Mouse (Mus musculus): Measurements from ENCODE around the gene Psma1.
A peak's percentile ranks its signal among the peaks of the same experiment; 100 is the strongest.

The Psma1 gene

DNA sequence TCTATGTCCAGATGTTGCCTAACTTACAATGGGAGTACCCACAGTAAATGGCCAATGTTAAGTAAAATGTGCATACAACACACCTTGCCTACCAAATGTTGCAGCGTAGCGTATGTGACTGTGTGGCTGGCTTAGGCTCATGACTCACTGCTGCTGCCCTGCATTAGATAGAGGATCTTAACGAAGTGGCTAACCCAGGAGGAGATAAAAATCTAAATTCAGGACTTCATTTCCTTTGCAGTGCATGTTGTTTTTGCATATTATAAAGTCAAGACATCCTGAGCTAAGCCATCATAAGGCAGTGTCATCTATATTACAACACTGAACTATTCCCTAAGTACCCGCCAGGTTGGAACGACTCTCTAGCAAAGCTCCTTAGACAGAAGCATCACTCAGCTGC lies 7.5 kb downstream of the Psma1 start:
- DNase-seq = no peak

- peak; percentile 89 for DNase-seq
Observed at GRCm38 (mm10) chr7:114253885-114254833, 21.8 kb downstream of the Psma1 start, which contains the start of gene Copb1. Copb1 (minus strand) TSS chr7:114254711.

- no peak for DNase-seq
Observed at GRCm38 (mm10) chr7:114251684-114252083, 24.2 kb downstream of the Psma1 start.

DNA sequence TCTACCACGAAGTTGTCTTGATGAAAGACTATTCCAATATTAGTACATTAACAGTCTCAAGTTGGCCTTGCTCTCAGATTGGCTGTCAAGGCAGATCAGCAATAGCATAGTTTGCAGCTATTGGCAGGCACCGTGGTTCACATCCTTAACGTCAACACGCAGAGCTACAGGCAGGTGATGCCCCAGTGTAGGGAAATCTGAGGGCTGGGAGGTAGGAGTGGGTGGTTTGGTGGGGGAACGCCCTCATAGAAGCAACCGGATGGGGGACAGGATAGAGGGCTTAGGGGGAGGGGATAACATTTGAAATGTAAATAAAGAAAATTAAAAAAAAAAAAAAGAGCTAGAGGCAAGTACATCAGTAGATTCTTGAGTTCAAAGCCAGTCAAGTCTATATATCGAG lies 41.9 kb downstream of the Psma1 start:
- no peak for DNase-seq

- no peak for DNase-seq
Observed at GRCm38 (mm10) chr7:114232982-114233381, 42.9 kb downstream of the Psma1 start.

DNA sequence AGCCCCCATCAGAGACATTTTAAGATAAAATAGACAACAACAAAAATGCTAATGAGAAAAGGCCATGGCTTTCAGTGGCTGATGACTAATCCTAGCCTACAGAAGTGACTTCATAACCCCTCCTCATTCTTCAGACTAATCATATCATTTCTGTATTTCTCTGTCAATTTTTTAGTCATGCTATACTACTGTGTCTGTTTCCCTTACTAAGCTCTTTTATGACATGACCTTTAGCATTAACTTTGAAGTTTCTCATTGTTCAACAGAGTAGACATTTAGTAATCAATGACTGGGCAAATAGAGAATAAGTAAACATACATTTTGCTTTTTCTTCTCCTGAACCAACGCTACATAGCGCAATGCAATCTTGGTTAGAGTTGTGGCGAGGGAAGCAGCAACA lies 44.1 kb downstream of the Psma1 start:
- no peak for DNase-seq

DNA sequence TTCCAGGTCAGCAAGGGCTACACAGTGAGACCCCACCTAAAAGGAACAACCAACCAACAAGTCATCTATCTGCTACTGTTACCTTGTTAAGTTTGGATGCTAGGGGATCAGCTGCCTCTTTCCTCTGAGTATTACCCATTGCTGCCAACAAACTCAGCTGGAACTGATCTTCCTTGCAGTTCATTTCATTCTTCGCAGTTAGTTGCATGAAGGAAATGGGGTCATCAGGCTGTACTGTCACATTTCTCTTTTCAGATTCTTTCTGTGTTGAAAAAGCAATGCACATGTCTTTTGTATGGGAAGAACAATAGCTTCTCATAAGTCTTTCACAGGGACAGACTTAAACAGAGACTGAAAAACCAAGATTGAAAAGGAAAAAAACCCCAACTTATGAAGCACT lies 49.4 kb downstream of the Psma1 start:
- DNase-seq = no peak

- DNase-seq = no peak
Observed at GRCm38 (mm10) chr7:114220433-114220832, 55.5 kb downstream of the Psma1 start.

DNA sequence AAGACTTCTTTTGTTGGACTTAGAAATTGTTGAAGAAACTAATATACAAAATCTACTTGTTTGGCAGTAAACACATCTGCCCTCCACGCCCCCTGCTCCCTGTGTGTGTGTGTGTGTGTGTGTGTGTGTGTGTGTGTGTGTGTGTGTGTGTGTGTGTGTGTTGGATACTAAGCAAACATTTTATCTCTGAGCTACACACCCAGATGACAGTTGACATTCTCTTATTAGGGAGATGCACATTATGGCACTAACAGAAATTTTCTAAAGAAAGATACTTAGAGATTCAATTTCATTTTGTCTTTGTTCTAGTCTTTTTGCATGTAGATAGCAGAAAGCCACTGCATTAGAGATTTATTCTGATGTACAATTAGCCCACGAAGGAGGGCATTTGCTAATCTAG lies 59.0 kb downstream of the Psma1 start:
- DNase-seq = no peak
